Mouse (Mus musculus): ENCODE data around the gene Gm8947. TPM values are rescaled to one million over a fixed set of nuclear protein-coding genes. Genes with fewer than 3 reads are reported as not detected.

The Gm8947 gene
- polyA plus RNA-seq, 1 experiment from 2014 or later, result not detected

DNA sequence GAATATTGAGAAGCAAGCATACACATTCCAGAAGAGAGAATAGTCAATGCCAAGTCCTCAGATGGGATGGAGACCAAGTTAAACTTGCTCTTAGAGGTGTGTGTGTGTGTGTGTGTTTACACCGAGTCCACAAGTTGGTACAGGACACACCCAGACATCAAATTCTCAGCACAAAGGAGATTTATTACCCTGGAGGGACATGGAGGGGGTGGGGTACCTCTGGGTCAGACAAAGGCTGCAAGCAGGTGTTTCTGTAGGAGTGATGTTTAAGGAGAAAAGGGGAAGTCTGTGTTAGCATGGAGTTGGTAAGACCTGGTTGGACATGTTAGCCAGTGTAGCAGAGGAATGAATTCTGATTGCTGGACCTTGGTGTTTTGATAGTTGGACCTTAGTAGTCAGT, 23.8 kb downstream of the Gm8947 start:
- Histone ChIP-seq H3K27me3 (no peaks in the 10 kb centered on the region), H3K27ac (no peak overlapping the region)
- WGBS, result 69% methylated on average over 1 of the region's 1 CpGs

DNA sequence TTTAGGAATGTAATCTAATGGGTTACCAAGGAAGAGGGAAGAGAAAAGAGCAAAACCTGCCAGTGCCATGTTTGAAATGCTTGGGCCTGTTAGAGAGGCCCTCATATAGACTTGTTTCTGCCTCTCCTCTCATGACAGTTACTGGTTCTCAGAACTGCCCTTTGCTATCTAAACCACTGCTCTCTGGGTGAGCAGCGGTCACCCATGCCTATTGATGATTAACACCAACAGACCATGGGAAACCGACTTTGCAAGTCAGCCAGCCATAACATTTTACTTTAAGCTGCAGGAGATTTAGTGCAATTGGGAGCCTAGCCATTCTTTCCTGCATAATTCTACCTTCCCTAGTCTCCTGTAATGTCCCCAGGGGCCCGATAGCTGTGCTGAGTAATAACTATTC, 24.2 kb downstream of the Gm8947 start:
- Histone ChIP-seq H3K4me2 (replicated peaks) (no peak overlapping the region), H3K36me3 (no peaks in the 10 kb centered on the region), H3K27me3 (no peaks in the 10 kb centered on the region), H3K4me1 (replicated peaks) (no peaks in the 10 kb centered on the region), H3K27ac (no peak overlapping the region), H3K9ac (replicated peaks) (no peak overlapping the region), H3K4me3 (replicated peaks) (no peak overlapping the region), H3K9me3 (no peaks in the 10 kb centered on the region)
- ATAC-seq, result no peak
- WGBS, result 57% methylated on average over 3 of the region's 3 CpGs

More for the DNA sequence above, 23.8 kb downstream of the Gm8947 start:
- Histone ChIP-seq H3K4me3 (replicated peaks) (no peak overlapping the region), H3K4me2 (replicated peaks) (no peak overlapping the region), H3K36me3 (no peaks in the 10 kb centered on the region), H3K9me3 (no peaks in the 10 kb centered on the region), H3K4me1 (replicated peaks) (no peaks in the 10 kb centered on the region), H3K9ac (replicated peaks) (no peak overlapping the region)
- no peak for ATAC-seq

DNA sequence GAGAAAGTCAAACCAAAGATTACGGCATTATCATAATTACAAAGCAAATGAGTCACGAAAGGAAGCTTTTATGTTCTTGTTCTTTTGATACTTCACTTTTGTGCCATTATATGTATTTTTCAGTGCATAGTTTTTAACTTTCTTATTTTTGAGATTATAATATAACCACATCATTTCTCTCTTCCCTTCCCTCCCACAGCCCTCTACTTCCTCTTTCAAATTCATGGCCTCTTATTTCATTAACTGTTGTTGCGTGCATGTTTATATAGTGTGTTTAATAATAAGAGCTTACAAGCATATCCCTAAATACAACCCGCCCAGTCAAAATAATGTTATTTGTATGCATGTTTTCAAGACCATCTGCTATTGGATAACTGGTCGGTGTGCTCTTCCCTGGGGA, 26.9 kb downstream of the Gm8947 start:
- Histone ChIP-seq H3K36me3 (no peaks in the 10 kb centered on the region), H3K4me2 (replicated peaks) (no peak overlapping the region), H3K4me1 (replicated peaks) (no peaks in the 10 kb centered on the region), H3K27ac (no peak overlapping the region), H3K27me3 (no peaks in the 10 kb centered on the region), H3K9me3 (no peaks in the 10 kb centered on the region), H3K4me3 (replicated peaks) (no peak overlapping the region), H3K9ac (replicated peaks) (no peak overlapping the region)
- 89% methylated on average over 5 of the region's 5 CpGs for WGBS
- no peak for ATAC-seq

DNA sequence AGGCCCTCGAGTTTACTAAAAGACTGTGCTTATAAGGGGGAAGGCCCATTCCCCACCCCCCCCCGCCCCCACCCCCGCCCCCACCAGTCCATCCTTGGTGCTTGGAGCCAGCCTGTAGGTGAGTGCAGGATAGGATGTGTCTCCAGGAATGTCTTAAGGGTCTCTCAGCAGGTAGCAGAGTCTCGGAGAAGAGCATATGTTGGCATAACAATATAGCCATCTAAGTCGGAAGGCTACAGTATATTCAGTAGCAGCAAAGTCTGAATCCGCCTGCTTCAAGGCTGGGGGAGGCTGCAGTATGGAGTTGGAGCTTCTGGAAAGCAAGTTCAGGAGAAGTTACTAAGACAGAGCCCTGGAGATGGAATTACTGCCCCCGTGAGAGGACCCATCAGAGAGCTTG, 27.9 kb downstream of the Gm8947 start:
- ATAC-seq, result no peak
- Histone ChIP-seq H3K27ac (no peak overlapping the region), H3K4me1 (replicated peaks) (no peaks in the 10 kb centered on the region), H3K36me3 (no peaks in the 10 kb centered on the region), H3K27me3 (no peaks in the 10 kb centered on the region), H3K4me2 (replicated peaks) (no peak overlapping the region), H3K9ac (replicated peaks) (no peak overlapping the region), H3K4me3 (replicated peaks) (no peak overlapping the region), H3K9me3 (no peaks in the 10 kb centered on the region)
- 74% methylated on average over 7 of the region's 7 CpGs for WGBS

DNA sequence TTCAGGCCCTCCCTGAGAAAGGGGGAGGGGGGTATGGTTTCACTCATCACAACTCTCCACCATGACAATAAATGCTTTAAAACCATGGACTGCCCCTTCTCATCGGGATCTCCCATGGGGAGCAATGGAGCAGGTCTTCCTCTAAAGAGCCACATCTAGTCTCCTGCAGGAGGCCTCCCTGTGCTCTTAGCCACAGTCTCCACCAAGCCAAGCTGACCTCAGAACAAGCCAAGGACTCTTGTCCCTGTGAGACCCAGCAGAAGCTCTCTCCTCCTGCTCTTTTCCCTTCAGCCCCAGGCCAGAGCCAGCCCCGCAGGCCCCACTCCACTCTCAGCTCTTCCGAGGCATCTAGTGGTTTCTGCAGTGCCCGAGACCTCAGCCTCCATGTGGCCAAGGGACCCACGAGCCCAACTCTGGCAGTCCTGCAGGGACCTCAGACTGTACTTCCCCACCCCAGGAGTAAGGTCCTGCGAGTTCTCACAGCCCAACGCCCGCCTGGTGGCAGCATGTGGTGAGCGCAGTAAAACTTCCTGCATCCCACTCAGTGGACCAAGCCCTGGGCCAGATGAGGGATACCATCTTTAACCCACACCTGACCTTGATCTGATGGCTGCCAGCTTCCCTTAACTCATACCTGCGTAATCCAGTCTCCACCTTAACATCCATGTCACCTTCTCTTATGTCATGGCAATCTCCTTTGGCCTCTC, 30.5 kb downstream of the Gm8947 start:
- H3K4me1 ChIP-seq (replicated peaks), result no peaks in the 10 kb centered on the region
- H3K27ac ChIP-seq, result no peak overlapping the region
- no peak overlapping the region for H3K4me3 ChIP-seq (replicated peaks)
- ATAC-seq, result no peak
- H3K36me3 ChIP-seq, result no peaks in the 10 kb centered on the region
- WGBS, result 90% methylated on average over 10 of the region's 10 CpGs
- H3K4me2 ChIP-seq (replicated peaks), result no peak overlapping the region
- no peaks in the 10 kb centered on the region for H3K9me3 ChIP-seq
- no peak overlapping the region for H3K9ac ChIP-seq (replicated peaks)
- H3K27me3 ChIP-seq, result no peaks in the 10 kb centered on the region

DNA sequence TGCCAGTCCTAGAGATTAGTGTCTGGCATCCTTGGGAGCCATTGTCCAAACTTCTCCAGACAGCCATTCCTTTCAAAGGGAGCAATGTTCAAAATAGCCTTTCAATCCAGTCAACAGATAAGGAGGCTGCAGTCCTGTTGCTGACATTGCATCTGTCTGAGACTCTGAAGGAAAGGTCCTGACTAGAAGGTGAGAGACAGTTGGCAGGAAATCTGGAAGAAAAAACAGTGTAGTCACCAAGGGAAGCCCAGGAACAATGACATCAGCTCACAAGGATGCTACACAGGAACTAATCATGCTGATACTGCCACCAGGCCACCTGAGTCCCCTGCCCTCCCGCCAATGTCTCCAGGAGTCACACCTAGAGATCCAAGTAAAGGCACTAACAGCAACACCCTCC, 31.2 kb downstream of the Gm8947 start:
- no peaks in the 10 kb centered on the region for H3K4me1 ChIP-seq (replicated peaks)
- H3K9ac ChIP-seq (replicated peaks), result no peak overlapping the region
- no peak for ATAC-seq
- WGBS, result 79% methylated on average over 1 of the region's 1 CpGs
- H3K36me3 ChIP-seq, result no peaks in the 10 kb centered on the region
- H3K27me3 ChIP-seq, result no peaks in the 10 kb centered on the region
- H3K27ac ChIP-seq, result no peak overlapping the region
- H3K4me2 ChIP-seq (replicated peaks), result no peak overlapping the region
- H3K9me3 ChIP-seq, result no peaks in the 10 kb centered on the region
- H3K4me3 ChIP-seq (replicated peaks), result no peak overlapping the region

DNA sequence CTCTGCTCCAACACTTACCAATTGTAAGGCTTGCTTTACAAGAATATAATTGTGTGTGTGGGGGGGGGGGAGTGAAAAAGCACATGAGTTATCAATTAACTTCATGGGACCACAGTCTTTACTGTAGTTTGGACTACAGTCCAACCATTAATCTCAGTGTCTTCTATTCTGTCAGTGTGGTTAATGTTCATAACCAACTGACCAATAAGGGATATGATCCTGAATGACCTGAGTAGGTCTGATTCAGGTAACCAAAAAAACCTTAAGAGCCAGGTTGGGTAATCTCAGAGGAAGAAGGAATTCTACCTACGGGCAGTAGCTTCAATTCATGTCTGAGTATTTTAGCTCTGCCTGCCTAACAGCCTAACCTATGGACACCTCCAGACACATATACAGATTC, 32.4 kb downstream of the Gm8947 start:
- H3K36me3 ChIP-seq, result no peaks in the 10 kb centered on the region
- no peak overlapping the region for H3K4me2 ChIP-seq (replicated peaks)
- WGBS, result 93% methylated on average over 1 of the region's 1 CpGs
- H3K27me3 ChIP-seq, result no peaks in the 10 kb centered on the region
- no peak overlapping the region for H3K27ac ChIP-seq
- H3K4me3 ChIP-seq (replicated peaks), result no peak overlapping the region
- ATAC-seq, result no peak
- H3K9me3 ChIP-seq, result no peaks in the 10 kb centered on the region
- no peak overlapping the region for H3K9ac ChIP-seq (replicated peaks)
- no peaks in the 10 kb centered on the region for H3K4me1 ChIP-seq (replicated peaks)

DNA sequence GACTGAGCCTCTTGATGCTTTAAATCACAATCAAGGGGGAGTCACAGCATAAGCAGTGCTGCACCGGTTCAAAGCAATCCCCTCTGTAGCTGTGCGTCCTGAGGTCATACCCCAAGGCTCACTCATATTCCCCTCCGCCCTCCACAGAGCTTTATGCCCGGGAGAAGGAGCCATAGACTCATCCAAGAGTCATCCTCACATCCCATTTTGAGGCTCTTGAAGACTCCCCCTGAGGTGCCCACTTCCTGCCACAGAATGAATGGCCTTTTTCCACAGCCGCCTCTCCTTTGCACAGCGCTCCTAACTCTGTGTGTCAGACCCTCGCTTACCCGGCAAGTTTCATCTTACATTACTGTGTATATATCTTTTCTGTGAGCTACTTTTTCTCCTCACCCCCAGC, 35.3 kb downstream of the Gm8947 start:
- ATAC-seq, result no peak
- no peak overlapping the region for H3K4me3 ChIP-seq (replicated peaks)
- no peak overlapping the region for H3K27ac ChIP-seq
- no peak overlapping the region for H3K9ac ChIP-seq (replicated peaks)
- no peaks in the 10 kb centered on the region for H3K27me3 ChIP-seq
- H3K9me3 ChIP-seq, result no peaks in the 10 kb centered on the region; the same call in 1 of the 2 replicates
- H3K4me1 ChIP-seq (replicated peaks), result no peaks in the 10 kb centered on the region
- 89% methylated on average over 8 of the region's 8 CpGs for WGBS
- H3K36me3 ChIP-seq, result no peaks in the 10 kb centered on the region
- H3K4me2 ChIP-seq (replicated peaks), result no peak overlapping the region

DNA sequence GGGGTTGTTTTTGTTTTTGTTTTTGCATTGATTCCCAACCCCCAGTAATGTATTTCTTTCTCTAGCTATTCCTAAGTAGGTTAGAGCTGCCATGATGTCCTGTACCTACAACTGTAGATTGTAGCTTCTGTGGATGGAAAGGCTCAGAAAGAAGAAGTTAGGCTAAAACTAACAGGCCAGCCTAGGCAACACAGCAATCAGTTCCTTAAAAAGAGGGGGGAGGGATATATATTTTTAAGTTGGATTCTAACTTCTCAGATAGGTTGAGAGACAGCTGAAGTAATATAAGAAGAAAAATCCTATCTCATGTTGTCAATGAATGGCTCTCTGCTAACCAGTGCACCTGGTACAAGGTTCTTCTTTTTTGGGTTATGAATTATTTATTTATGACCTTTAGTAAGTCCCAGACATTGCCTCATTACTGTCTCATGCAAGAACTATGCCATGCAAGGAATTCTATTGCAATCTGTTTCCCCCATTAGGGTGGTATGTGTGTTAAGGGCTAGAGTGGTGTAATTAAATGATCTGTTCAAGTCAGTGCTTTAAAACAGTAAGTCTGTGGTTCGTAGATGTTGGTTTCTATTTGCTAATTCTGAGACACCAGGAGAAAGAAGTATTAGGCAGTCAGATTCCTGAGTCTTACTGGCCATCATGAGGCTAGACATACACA, 36.3 kb downstream of the Gm8947 start:
- no peak overlapping the region for H3K9ac ChIP-seq (replicated peaks)
- H3K4me3 ChIP-seq (replicated peaks), result no peak overlapping the region
- H3K4me1 ChIP-seq (replicated peaks), result no peaks in the 10 kb centered on the region
- no peak for ATAC-seq
- no peak overlapping the region for H3K27ac ChIP-seq
- no peaks in the 10 kb centered on the region; the same call in 1 of the 2 replicates for H3K9me3 ChIP-seq
- H3K4me2 ChIP-seq (replicated peaks), result no peak overlapping the region
- H3K27me3 ChIP-seq, result no peaks in the 10 kb centered on the region
- whole genome bisulfite sequencing, result 63% methylated on average over 1 of the region's 1 CpGs
- H3K36me3 ChIP-seq, result no peaks in the 10 kb centered on the region

DNA sequence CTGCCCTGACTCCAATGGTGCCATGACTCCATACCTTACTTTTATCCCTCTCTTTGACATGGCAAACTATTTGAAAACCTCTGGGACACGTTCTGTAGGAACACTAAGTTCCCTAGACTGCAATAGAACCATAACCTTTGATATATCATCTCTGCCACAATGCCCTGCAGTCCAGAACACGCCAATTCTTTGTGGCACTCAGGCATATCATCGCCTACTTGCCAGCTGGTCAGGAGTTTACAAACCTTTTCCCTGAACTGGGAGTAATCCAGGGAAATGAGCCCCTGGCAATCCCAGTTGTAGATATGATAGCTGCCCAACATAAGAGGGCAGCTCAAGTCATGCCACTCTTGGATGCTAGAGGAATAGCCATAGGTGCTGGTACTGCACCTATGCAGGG, 40.2 kb downstream of the Gm8947 start:
- Histone ChIP-seq H3K4me1 (replicated peaks) (peaks cover 11% of the 10 kb centered on the region; the same call in 1 of the 2 replicates), H3K4me2 (replicated peaks) (no peak overlapping the region), H3K36me3 (no peaks in the 10 kb centered on the region), H3K4me3 (replicated peaks) (no peak overlapping the region), H3K9me3 (no peaks in the 10 kb centered on the region; the same call in 1 of the 2 replicates), H3K9ac (replicated peaks) (no peak overlapping the region), H3K27me3 (no peaks in the 10 kb centered on the region), H3K27ac (no peak overlapping the region)
- no peak for ATAC-seq
- WGBS, result 84% methylated on average over 3 of the region's 3 CpGs

DNA sequence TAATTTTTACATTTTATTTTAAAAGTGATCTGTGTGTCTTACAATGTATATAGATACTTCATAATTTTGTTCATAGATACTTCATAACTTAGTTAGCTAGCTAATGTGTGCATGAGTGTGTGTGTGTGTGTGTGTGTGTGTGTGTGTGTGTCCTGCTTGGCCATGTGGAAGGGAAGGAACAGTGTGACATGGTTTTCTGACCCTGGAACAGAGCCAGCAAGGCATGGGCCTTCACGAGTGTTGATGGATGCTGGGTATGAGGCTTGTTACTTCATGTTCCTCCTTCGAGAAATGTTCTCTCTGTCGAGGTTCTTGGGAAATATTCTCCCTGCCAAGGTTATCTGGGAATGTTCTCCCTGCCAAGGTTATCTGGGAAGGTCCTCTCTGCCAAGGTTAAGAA, 41.6 kb downstream of the Gm8947 start:
- H3K27me3 ChIP-seq, result no peaks in the 10 kb centered on the region
- no peak overlapping the region for H3K4me2 ChIP-seq (replicated peaks)
- no peak overlapping the region for H3K4me3 ChIP-seq (replicated peaks)
- H3K27ac ChIP-seq, result no peak overlapping the region
- no peaks in the 10 kb centered on the region for H3K36me3 ChIP-seq
- peaks cover 11% of the 10 kb centered on the region; the same call in 1 of the 2 replicates for H3K4me1 ChIP-seq (replicated peaks)
- 96% methylated on average over 3 of the region's 3 CpGs for WGBS
- H3K9me3 ChIP-seq, result no peaks in the 10 kb centered on the region; the same call in 1 of the 2 replicates
- no peak for ATAC-seq
- no peak overlapping the region for H3K9ac ChIP-seq (replicated peaks)

DNA sequence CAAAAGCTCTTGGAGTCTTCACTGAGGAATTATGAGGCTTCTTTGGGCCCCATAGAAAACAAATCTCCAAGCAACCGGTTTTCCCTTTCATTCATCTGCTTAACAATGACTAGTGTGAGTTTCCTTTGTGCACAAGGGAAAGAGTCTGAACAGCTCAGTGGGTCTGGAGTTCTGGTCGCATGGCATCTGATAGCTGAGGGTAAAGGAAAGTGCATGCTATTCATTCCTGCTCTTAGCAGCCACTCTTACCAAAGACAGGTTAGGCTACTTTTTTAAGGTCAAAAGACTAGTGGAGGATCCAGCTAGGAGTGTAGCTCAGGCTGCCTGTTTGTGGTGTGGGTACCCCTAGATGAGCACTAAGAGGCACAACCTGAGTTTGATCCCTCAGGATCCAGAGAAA, 43.4 kb downstream of the Gm8947 start:
- WGBS, result 3% methylated on average over 2 of the region's 2 CpGs
- Histone ChIP-seq H3K9me3 (peaks cover 4% of the 10 kb centered on the region; the same call in 1 of the 2 replicates), H3K27ac (no peak overlapping the region), H3K4me2 (replicated peaks) (no peak overlapping the region), H3K4me3 (replicated peaks) (no peak overlapping the region), H3K36me3 (no peaks in the 10 kb centered on the region), H3K4me1 (replicated peaks) (peaks cover 11% of the 10 kb centered on the region; the same call in 1 of the 2 replicates), H3K9ac (replicated peaks) (no peak overlapping the region), H3K27me3 (no peaks in the 10 kb centered on the region)
- no peak for ATAC-seq

All from midbrain, embryonic 13.5 days (tissue).